Mouse (Mus musculus) thymus, postnatal 4 days (tissue): Measurements from ENCODE around the gene Ppp3ca.
A peak's percentile ranks its signal among the peaks of the same experiment; 100 is the strongest.

Source experiments
- DNase-seq: peaks from one replicate; pipeline ENCODE4 v3.0.0; 2021

Gene Ppp3ca

GRCm38 (mm10) chr3:136814916-136815315 lies 145.0 kb downstream of the Ppp3ca start:
- no peak for DNase-seq

- DNase-seq = no peak
Measured at GRCm38 (mm10) chr3:136816319-136816718, 146.4 kb downstream of the Ppp3ca start.

GRCm38 (mm10) chr3:136818997-136819396 lies 149.1 kb downstream of the Ppp3ca start:
- no peak for DNase-seq

- no peak for DNase-seq
Measured at GRCm38 (mm10) chr3:136821039-136821438, 151.1 kb downstream of the Ppp3ca start.

- no peak for DNase-seq
Measured at GRCm38 (mm10) chr3:136821993-136822392, 152.1 kb downstream of the Ppp3ca start.

GRCm38 (mm10) chr3:136822431-136822830 lies 152.5 kb downstream of the Ppp3ca start:
- DNase-seq = no peak

- no peak for DNase-seq
Measured at GRCm38 (mm10) chr3:136828451-136828850, 158.5 kb downstream of the Ppp3ca start.

GRCm38 (mm10) chr3:136829109-136829508 lies 159.2 kb downstream of the Ppp3ca start:
- DNase-seq = no peak

- DNase-seq = no peak
Measured at GRCm38 (mm10) chr3:136830687-136831220, 160.8 kb downstream of the Ppp3ca start.

GRCm38 (mm10) chr3:136833003-136833745 lies 163.2 kb downstream of the Ppp3ca start:
- no peak for DNase-seq

- DNase-seq = no peak
Measured at GRCm38 (mm10) chr3:136833893-136834292, 164.0 kb downstream of the Ppp3ca start.

GRCm38 (mm10) chr3:136835851-136836250 lies 165.9 kb downstream of the Ppp3ca start:
- no peak for DNase-seq

GRCm38 (mm10) chr3:136836319-136837193 lies 166.6 kb downstream of the Ppp3ca start:
- no peak for DNase-seq

GRCm38 (mm10) chr3:136837589-136837988 lies 167.7 kb downstream of the Ppp3ca start:
- DNase-seq = peak; percentile 79

GRCm38 (mm10) chr3:136841282-136841681 lies 171.4 kb downstream of the Ppp3ca start:
- DNase-seq = no peak

- DNase-seq = no peak
Measured at GRCm38 (mm10) chr3:136842384-136842783, 172.5 kb downstream of the Ppp3ca start.

- DNase-seq = no peak
Measured at GRCm38 (mm10) chr3:136843811-136844491, 174.0 kb downstream of the Ppp3ca start.

GRCm38 (mm10) chr3:136849035-136849434 lies 179.1 kb downstream of the Ppp3ca start:
- DNase-seq = no peak

GRCm38 (mm10) chr3:136852921-136853320 lies 183.0 kb downstream of the Ppp3ca start:
- no peak for DNase-seq

GRCm38 (mm10) chr3:136853596-136853995 lies 183.7 kb downstream of the Ppp3ca start:
- no peak for DNase-seq

- DNase-seq = no peak
Measured at GRCm38 (mm10) chr3:136855996-136856395, 186.1 kb downstream of the Ppp3ca start.

- no peak for DNase-seq
Measured at GRCm38 (mm10) chr3:136862051-136862837, 192.3 kb downstream of the Ppp3ca start.
